Mouse (Mus musculus) hindbrain, embryonic 16.5 days (tissue): Measurements from ENCODE around the gene Atp6ap1l. TPM values are rescaled to one million over a fixed set of nuclear protein-coding genes. Genes with fewer than 3 reads are reported as not detected.

Source experiments
- polyA plus RNA-seq: library from polyadenylated mRNA; unstranded; fragments of >200 nt; fragmentation: Nextera tagmentation; extraction: Ambion mirVana; gene quantifications from 2 replicates; pipeline ENCODE4 v1.2.1, GENCODE M21; 2015

The Atp6ap1l gene
- polyA plus RNA-seq, 1 experiment from 2014 or later: 0.21 TPM

Other genes starting within 250 kb of the Atp6ap1l start
- gene Rps23, start 17.6 kb upstream of the Atp6ap1l start, polyA plus RNA-seq: 78.4 and 85.6 TPM in 2 replicates